In the genomic region with DNA sequence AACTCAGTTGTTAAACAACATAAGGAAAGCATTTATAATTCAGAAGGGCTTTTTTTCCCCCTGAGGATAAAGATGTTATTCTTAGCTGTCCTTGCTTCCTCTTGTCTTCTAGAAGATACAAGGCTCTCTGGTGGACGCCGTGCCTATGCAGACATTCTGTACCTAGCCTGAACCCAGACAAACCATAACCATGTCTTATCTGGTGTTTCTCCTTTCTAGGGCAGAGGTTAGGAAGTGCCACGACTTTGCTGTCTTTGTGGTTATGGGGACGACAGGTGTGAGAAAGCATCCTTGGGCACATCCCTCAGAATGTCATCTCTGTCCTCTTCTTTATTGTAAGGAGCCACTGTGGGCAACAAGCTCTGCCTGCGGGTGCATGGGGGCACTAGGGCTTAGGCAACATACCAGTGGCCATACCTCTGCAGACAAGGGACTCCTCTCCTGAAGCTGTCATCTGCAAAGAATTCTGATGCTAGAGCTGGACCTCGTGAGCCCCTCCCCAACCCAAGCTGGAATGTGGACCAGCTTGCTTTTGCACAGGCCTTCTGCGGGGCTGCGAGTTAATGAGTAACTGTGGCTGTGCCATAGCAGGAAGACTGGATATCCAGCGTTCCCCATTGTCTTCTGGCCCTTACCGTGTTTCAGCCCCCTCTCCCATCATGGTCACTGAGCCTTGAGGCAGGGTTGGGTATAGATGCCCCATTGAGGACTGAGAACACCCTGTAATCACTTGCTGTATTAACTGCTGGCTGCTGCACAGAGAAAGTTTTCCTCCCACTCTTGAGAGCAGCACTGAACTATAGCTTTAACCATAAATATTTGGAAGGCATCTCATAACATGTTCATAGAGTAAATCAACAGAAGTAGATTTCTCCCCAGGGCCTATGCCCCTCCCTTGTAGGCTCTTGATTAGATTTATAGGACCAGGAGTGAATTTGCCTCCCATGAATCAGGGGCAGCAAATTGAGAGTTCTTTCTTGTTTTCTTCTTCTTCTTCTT, we compare ENCODE assay signal across 12 mouse cellular contexts. TPM values are rescaled to one million over a fixed set of nuclear protein-coding genes. Genes with fewer than 3 reads are reported as not detected.
DNase-seq lines count a peak whose midpoint lies in the region; ATAC-seq and TF ChIP-seq lines count a peak whose summit lies in the region.
"Had no signal": no experiment of that assay in that cellular context is flagged by ENCODE, and none has a peak within 500 bp of the region (broad histone marks: within the 10 kb centered on the region; RNA-seq: fewer than 3 reads in every experiment).

No protein-coding gene starts in this region.

- H3K36me3 ChIP-seq in lung, postnatal 0 days (ENCODE audit: insufficient read depth, low read length), result no peaks in the 10 kb centered on the region
- H3K36me3 ChIP-seq in kidney, postnatal 0 days (ENCODE audit: insufficient read depth, low read length), result no peaks in the 10 kb centered on the region
- no peaks in the 10 kb centered on the region for H3K36me3 ChIP-seq in midbrain, embryonic 15.5 days (replicated peaks)
- no peaks in the 10 kb centered on the region for H3K36me3 ChIP-seq in midbrain, embryonic 14.5 days (ENCODE audit: control insufficient read depth, insufficient read depth, low read length)

- H3K9me3 ChIP-seq in lung, postnatal 0 days (ENCODE audit: low read length), result no peaks in the 10 kb centered on the region
- H3K9me3 ChIP-seq in kidney, postnatal 0 days (replicated peaks; ENCODE audit: low read length), result no peaks in the 10 kb centered on the region
- no peaks in the 10 kb centered on the region for H3K9me3 ChIP-seq in midbrain, embryonic 15.5 days
- H3K9me3 ChIP-seq in midbrain, embryonic 14.5 days (ENCODE audit: control insufficient read depth, low read length), result no peaks in the 10 kb centered on the region

- no peak overlapping the region for H3K4me2 ChIP-seq in lung, postnatal 0 days (replicated peaks; ENCODE audit: low read depth, low read length)
- H3K4me2 ChIP-seq in kidney, postnatal 0 days (ENCODE audit: low read length), result no peak overlapping the region
- no peak overlapping the region for H3K4me2 ChIP-seq in midbrain, embryonic 15.5 days
- no peak overlapping the region for H3K4me2 ChIP-seq in midbrain, embryonic 14.5 days (ENCODE audit: low read length)

- no peak for TF ChIP-seq POLR2A in lung, adult 2 months (IDR thresholded peaks at IDR 0.05; ENCODE audit: borderline replicate concordance, extremely low read depth, low read depth, low read length)

- TF ChIP-seq EP300 in lung, postnatal 0 days (IDR thresholded peaks at IDR 0.05), result 0 out of 2 replicates have a peak, but pooled peaks have one; percentile 10

- no peak overlapping the region; the same call in 1 of the 2 replicates for H3K27ac ChIP-seq in lung, postnatal 0 days (ENCODE audit: low read length)
- H3K27ac ChIP-seq in kidney, postnatal 0 days, result peak overlapping the region; percentile 47
- H3K27ac ChIP-seq in midbrain, embryonic 15.5 days, result no peak overlapping the region
- no peak overlapping the region for H3K27ac ChIP-seq in midbrain, embryonic 14.5 days (replicated peaks; ENCODE audit: low read depth, low read length)

- no peaks in the 10 kb centered on the region; the same call in 1 of the 2 replicates for H3K4me1 ChIP-seq in lung, postnatal 0 days (ENCODE audit: insufficient read depth, low read depth, low read length)
- no peaks in the 10 kb centered on the region for H3K4me1 ChIP-seq in lung, adult 2 months (ENCODE audit: control insufficient read depth, insufficient read depth, low read length)
- no peaks in the 10 kb centered on the region; the same call in none of the 2 replicates for H3K4me1 ChIP-seq in kidney, postnatal 0 days (replicated peaks; ENCODE audit: insufficient read depth, low read length)
- H3K4me1 ChIP-seq in midbrain, embryonic 15.5 days, result no peaks in the 10 kb centered on the region
- no peaks in the 10 kb centered on the region for H3K4me1 ChIP-seq in midbrain, embryonic 14.5 days (ENCODE audit: control insufficient read depth, insufficient read depth, low read length)

- no peaks in the 10 kb centered on the region for H3K27me3 ChIP-seq in lung, postnatal 0 days (replicated peaks; ENCODE audit: insufficient read depth, low read length)
- H3K27me3 ChIP-seq in kidney, postnatal 0 days (ENCODE audit: insufficient read depth, low read length), result no peaks in the 10 kb centered on the region
- H3K27me3 ChIP-seq in midbrain, embryonic 15.5 days (replicated peaks), result no peaks in the 10 kb centered on the region
- H3K27me3 ChIP-seq in midbrain, embryonic 14.5 days (ENCODE audit: control insufficient read depth, insufficient read depth, low read length), result no peaks in the 10 kb centered on the region

- TF ChIP-seq CTCF in lung, postnatal 0 days (IDR thresholded peaks at IDR 0.05), result no peak
- no peak for TF ChIP-seq CTCF in lung, adult 2 months (IDR thresholded peaks at IDR 0.05; ENCODE audit: insufficient read depth, low read length)
- no peak for TF ChIP-seq CTCF in kidney, postnatal 0 days (IDR thresholded peaks at IDR 0.05; ENCODE audit: low read depth)

- H3K4me3 ChIP-seq in lung, postnatal 0 days (ENCODE audit: low read depth, low read length), result no peak overlapping the region
- H3K4me3 ChIP-seq in lung, adult 2 months (replicated peaks; ENCODE audit: extremely low read depth, low read depth, low read length), result no peak overlapping the region
- H3K4me3 ChIP-seq in kidney, postnatal 0 days (replicated peaks; ENCODE audit: low read depth, low read length), result no peak overlapping the region
- no peak overlapping the region for H3K4me3 ChIP-seq in midbrain, embryonic 15.5 days
- no peak overlapping the region for H3K4me3 ChIP-seq in midbrain, embryonic 14.5 days (replicated peaks; ENCODE audit: low read depth, low read length)

- H3K9ac ChIP-seq in lung, postnatal 0 days (replicated peaks; ENCODE audit: low read depth), result no peak overlapping the region
- H3K9ac ChIP-seq in kidney, postnatal 0 days (ENCODE audit: low read depth, low read length), result no peak overlapping the region
- H3K9ac ChIP-seq in midbrain, embryonic 15.5 days, result no peak overlapping the region
- H3K9ac ChIP-seq in midbrain, embryonic 14.5 days (replicated peaks; ENCODE audit: low read length), result no peak overlapping the region

- WGBS in lung, postnatal 0 days, result 31% methylated on average over 10 of the region's 10 CpGs
- 57% methylated on average over 10 of the region's 10 CpGs for WGBS in lung, adult 2 months
- 53% methylated on average over 10 of the region's 10 CpGs for WGBS in kidney, postnatal 0 days
- WGBS in midbrain, embryonic 15.5 days, result 81% methylated on average over 10 of the region's 10 CpGs
- 82% methylated on average over 10 of the region's 10 CpGs for WGBS in midbrain, embryonic 14.5 days

- peak; percentile 68 for DNase-seq in lung, postnatal 0 days (ENCODE audit: low spot score)
- no peak for DNase-seq in lung, adult 2 months
- DNase-seq in kidney, postnatal 0 days (ENCODE audit: low spot score), result peak; percentile 54
- peak; percentile 50 to 75 for DNase-seq in lung, postnatal 4 days
- DNase-seq in yolk sac, embryonic 10.5 days (ENCODE audit: low spot score), result peak; percentile 49
- DNase-seq in right cerebral cortex, adult 18-20 months, result no peak
- DNase-seq in midbrain, embryonic 14.5 days, result no peak
- DNase-seq: cerebellum, postnatal 36 days; heart, adult 18-20 months; thymus, postnatal 14 days had no signal

- ATAC-seq in lung, postnatal 0 days, result peak; percentile 83
- ATAC-seq in kidney, postnatal 0 days (replicated peaks; ENCODE audit: low FRiP score, low read depth), result peak; percentile 65; the same call in 1 of the 2 replicates
- ATAC-seq in midbrain, embryonic 15.5 days (replicated peaks), result no peak
- ATAC-seq in midbrain, embryonic 14.5 days (ENCODE audit: low FRiP score, low TSS enrichment), result no peak

RNA-seq across cellular contexts. Expression of a gene that starts 36.9 kb away (rescaled TPM):
- polyA plus RNA-seq in lung, postnatal 0 days (2015; fragmentation: Nextera tagmentation; extraction: Ambion mirVana), result 5.7 and 7.1 TPM in 2 replicates
- polyA plus RNA-seq in lung, adult 2 months (2012; rRNA removed), result 0.28 and 9.0 TPM in 2 replicates
- 2.1 and 2.7 TPM in 2 replicates for polyA plus RNA-seq in kidney, postnatal 0 days (2015; fragmentation: Nextera tagmentation; extraction: Ambion mirVana)
- polyA plus RNA-seq in midbrain, embryonic 15.5 days (2015; fragmentation: Nextera tagmentation; extraction: Ambion mirVana), result 0.46 and 0.50 TPM in 2 replicates
- 0.50 and 0.55 TPM in 2 replicates for polyA plus RNA-seq in midbrain, embryonic 14.5 days (2014; fragmentation: Nextera tagmentation; extraction: Ambion mirVana)
- polyA plus RNA-seq: large intestine, adult 2 months had no signal

RNA-seq across cellular contexts. Expression of a gene that starts 59.3 kb away (rescaled TPM):
- polyA plus RNA-seq in lung, postnatal 0 days (2015; fragmentation: Nextera tagmentation; extraction: Ambion mirVana), result 14.1 and 14.5 TPM in 2 replicates
- 7.2 and 7.5 TPM in 2 replicates for polyA plus RNA-seq in lung, adult 2 months (2012; rRNA removed)
- 1.5 and 3.1 TPM in 2 replicates for polyA plus RNA-seq in kidney, postnatal 0 days (2015; fragmentation: Nextera tagmentation; extraction: Ambion mirVana)
- polyA plus RNA-seq in midbrain, embryonic 15.5 days (2015; fragmentation: Nextera tagmentation; extraction: Ambion mirVana), result 3.1 and 3.7 TPM in 2 replicates
- polyA plus RNA-seq in midbrain, embryonic 14.5 days (2014; fragmentation: Nextera tagmentation; extraction: Ambion mirVana), result 2.6 and 2.8 TPM in 2 replicates

Comparison
In these comparisons a context has a peak if more than half of its experiments do, and no peak if none do; other contexts are left out.
1. DNase-seq: peak in lung, postnatal 0 days (single experiment), kidney, postnatal 0 days (single experiment), lung, postnatal 4 days (2 of 2) and yolk sac, embryonic 10.5 days (single experiment); none in lung, adult 2 months (single experiment), right cerebral cortex, adult 18-20 months (single experiment) and midbrain, embryonic 14.5 days (single experiment).
2. ATAC-seq: peak in lung, postnatal 0 days (single experiment) and kidney, postnatal 0 days (single experiment); none in midbrain, embryonic 15.5 days (single experiment) and midbrain, embryonic 14.5 days (single experiment).